Mouse (Mus musculus): Measurements from ENCODE around the gene Gatc. TPM values are rescaled to one million over a fixed set of nuclear protein-coding genes. Genes with fewer than 3 reads are reported as not detected.
"Not testable (repeated sequence)": the region's sequence is repeated elsewhere in the genome, so short reads cannot be mapped to it uniquely, and the experiment has no call there.

The Gatc gene
- polyA plus RNA-seq, 1 experiment from 2014 or later, result 38.0 TPM

DNA sequence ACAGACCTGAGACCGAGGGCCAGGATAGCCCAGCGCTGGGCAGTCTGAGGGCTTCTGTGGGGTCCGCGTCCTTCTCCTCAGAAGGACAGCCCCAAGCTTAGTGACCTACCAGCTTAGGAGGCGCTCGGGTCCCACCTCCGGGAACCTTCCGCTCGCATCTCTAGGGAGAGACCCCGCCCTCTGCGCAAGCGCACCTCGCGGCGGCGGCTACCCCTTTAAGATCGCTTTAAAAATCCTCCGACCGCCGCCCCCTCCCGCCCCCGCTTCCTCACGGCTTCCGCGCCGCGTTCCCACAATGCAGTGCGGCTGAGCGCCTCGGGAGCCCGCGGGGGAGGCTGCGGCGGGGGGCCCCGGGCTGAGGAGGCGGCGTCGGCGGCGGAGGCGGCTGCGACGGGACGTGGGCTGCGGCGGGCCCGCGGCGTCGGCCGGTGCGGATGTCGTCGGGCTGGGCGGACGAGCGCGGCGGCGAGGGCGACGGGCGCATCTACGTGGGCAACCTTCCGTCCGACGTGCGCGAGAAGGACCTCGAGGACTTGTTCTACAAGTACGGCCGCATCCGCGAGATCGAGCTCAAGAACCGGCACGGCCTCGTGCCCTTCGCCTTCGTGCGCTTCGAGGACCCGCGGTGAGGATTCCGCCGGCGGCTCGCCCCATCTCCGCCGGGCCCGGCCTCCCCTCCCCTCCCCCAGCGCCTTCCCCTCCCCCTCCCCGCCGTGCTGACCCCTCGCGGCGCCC is 13.9 kb downstream of the Gatc start, which contains the start of gene Srsf9:
Srsf9 (plus strand) TSS at position 303 of the 735 bp plus-strand sequence.
- H3K36me3 ChIP-seq (replicated peaks), result peaks cover 35% of the 10 kb centered on the region
- H3K27ac ChIP-seq (replicated peaks), result peak within 1 kb of the TSS; percentile 99
- H3K9me3 ChIP-seq, result no peaks in the 10 kb centered on the region
- H3K27me3 ChIP-seq (replicated peaks; ENCODE audit: low read depth, poor library complexity, severe bottlenecking), result no peaks in the 10 kb centered on the region
- peak within 1 kb of the TSS; percentile 100 for H3K4me3 ChIP-seq
- peak; percentile 96 for DNase-seq (ENCODE audit: low spot score)
- peaks cover 29% of the 10 kb centered on the region for H3K4me1 ChIP-seq
- under 1% methylated on average over 91 of the region's 97 CpGs for WGBS

DNA sequence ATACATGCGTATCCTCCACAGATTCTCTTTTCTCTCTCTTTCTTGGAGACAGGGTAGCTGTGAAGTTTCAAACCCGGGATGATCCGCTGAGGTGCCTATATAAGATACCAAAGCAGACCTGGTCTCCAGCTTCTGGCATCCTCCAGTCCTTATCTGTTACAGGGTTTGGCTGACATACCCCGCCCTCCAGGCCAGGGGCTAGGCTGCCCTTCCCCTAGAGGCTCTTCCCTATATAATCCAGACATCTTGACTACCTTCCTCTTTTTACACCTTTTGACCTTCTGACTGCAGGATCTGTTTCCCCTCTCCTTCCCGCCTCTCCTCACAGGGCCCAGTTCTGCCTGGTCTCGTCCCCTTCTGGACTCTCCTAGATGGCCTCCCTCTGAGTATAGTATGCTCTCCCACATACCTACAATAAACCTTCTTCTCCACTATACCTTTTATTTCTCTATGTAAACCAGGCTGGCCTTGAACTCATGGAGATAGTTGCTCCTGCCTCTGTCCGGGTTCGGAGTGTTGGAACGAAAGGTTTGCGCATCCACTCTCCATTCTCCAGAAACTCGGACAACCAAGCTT is 14.6 kb downstream of the Gatc start:
- 30% methylated on average over 11 of the region's 11 CpGs for WGBS
- H3K27ac ChIP-seq (replicated peaks), result peak overlapping the region; percentile 99
- no peaks in the 10 kb centered on the region for H3K27me3 ChIP-seq (replicated peaks; ENCODE audit: low read depth, poor library complexity, severe bottlenecking)
- peak; percentile 19 for DNase-seq (ENCODE audit: low spot score)
- H3K36me3 ChIP-seq (replicated peaks), result peaks cover 28% of the 10 kb centered on the region
- H3K4me3 ChIP-seq, result peak overlapping the region; percentile 100
- H3K4me1 ChIP-seq, result peaks cover 29% of the 10 kb centered on the region
- no peaks in the 10 kb centered on the region for H3K9me3 ChIP-seq

DNA sequence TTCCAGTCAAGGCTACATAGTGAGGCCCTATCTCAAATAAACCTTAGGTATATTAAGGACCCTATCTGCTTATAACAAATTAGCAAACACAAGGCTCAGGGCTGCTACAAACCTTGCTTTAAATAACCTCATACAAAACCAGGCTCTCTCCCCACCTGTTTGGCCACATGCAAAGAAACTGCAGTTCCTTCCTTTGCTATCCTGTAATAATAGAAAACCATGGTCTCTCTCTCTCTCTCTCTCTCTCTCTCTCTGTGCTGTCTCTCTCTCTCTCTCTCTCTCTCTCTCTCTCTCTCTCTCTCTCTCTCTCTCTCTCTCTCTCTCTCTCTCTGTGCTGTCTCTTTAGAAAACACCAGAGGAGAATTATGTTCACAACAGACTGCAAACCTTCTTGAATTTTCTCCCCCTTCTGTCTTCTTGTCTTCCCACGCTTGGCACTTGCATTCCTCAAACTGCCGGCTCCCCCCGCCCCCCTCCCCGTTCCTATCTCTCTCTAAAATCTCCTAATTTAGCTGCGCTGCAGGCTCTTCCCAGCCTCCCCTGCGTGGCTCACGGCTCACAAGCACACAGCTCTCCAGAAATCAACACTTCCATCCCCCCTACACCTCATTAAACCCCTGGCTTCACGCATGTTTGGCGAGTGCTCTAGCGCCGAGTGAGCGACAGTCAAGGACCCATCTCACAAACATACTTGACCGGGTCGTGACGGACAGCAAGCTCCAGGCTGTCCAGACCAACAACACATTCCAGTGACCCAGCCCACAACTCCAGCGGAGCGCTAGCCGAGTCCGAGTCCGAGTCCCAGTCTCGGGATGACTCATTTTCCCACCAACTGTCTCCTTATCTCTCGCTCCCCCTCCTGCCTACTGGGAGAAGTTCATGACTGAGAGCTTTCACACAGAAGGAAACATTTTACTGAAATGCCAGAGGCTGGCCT is 21.7 kb downstream of the Gatc start:
- H3K4me1 ChIP-seq, result peaks cover 38% of the 10 kb centered on the region
- under 1% methylated on average over 22 of the region's 22 CpGs for WGBS
- no peaks in the 10 kb centered on the region for H3K9me3 ChIP-seq
- H3K27me3 ChIP-seq (replicated peaks; ENCODE audit: low read depth, poor library complexity, severe bottlenecking), result no peaks in the 10 kb centered on the region
- H3K36me3 ChIP-seq (replicated peaks), result no peaks in the 10 kb centered on the region
- peak overlapping the region; percentile 70 for H3K27ac ChIP-seq (replicated peaks)
- DNase-seq (ENCODE audit: low spot score), result peak; percentile 77
- peak overlapping the region; percentile 56 for H3K4me3 ChIP-seq

DNA sequence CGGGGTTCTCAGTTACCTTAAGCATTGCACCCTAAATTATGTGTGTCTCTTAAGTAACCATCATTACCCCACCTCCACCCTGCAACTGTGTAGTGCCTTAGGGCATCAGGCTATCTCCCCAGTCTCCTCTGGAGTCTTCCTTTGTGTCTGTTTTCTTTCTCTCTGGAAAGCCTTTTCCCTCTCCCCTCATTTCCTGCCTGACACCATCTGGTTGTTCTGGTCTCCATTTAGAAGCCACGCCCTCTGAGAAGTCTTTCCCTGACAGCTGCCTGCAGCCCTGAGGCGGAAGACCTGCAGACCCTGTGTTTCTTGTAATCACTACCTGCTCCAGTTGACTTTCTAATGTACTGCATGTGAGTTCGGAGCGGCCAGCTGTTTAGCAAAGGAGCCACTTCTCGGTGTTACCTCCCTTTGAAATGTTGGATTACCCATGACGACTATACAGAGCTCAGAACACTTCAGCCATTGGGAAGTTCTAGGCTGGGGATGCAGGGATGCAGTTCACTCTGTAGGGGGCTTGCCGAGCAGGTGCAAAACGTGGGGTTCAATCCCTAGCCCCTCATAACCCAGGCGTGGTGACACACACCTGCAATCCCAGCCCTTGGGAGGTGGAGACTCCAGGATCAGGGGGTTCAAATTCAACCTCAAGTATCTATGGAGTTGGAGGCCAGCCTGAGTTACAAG is 23.2 kb downstream of the Gatc start:
- peak; percentile 81 for DNase-seq (ENCODE audit: low spot score)
- no peaks in the 10 kb centered on the region for H3K36me3 ChIP-seq (replicated peaks)
- H3K4me3 ChIP-seq, result peak overlapping the region; percentile 39
- WGBS, result 2% methylated on average over 10 of the region's 10 CpGs
- H3K4me1 ChIP-seq, result peaks cover 47% of the 10 kb centered on the region
- H3K9me3 ChIP-seq, result no peaks in the 10 kb centered on the region
- peak overlapping the region; percentile 90 for H3K27ac ChIP-seq (replicated peaks)
- H3K27me3 ChIP-seq (replicated peaks; ENCODE audit: low read depth, poor library complexity, severe bottlenecking), result no peaks in the 10 kb centered on the region

DNA sequence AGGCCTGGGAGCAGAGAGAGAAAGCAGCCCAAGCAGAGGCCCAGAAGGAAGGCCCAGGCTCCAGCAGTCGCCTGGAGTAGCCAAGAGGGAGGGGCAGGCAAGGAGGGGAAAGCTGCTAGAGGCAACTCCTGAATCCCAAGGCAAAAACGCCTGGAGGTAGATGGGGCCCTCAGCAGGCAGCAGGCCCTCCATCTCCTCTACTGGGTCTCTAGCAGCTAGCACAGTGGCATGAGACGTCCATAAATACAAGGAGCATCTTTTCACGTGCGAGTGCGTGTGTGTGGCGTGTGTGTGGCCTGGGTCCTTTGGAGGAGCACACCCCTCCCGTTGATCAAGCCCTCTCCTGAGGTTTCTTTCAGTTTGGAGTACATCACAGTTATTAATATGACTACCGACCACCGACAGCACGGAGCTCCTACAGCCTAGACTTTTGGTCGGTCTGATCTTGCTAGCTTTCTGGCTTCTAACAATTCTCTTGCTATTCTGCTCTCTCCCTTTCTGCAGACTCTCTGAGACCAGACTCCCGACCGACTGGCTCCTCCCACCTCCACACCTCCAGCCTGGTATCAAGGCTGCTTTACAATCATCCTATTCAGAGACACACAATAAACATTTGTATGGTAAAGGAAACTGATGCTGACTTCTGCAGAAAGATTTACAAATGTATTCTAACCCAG is 23.9 kb downstream of the Gatc start:
- Histone ChIP-seq H3K4me1 (peaks cover 47% of the 10 kb centered on the region), H3K36me3 (replicated peaks) (no peaks in the 10 kb centered on the region), H3K27ac (replicated peaks) (peak overlapping the region; percentile 90), H3K27me3 (replicated peaks; ENCODE audit: low read depth, poor library complexity, severe bottlenecking) (no peaks in the 10 kb centered on the region), H3K9me3 (no peaks in the 10 kb centered on the region), H3K4me3 (peak overlapping the region; percentile 39)
- 4% methylated on average over 14 of the region's 14 CpGs for WGBS
- DNase-seq (ENCODE audit: low spot score), result peak; percentile 55

DNA sequence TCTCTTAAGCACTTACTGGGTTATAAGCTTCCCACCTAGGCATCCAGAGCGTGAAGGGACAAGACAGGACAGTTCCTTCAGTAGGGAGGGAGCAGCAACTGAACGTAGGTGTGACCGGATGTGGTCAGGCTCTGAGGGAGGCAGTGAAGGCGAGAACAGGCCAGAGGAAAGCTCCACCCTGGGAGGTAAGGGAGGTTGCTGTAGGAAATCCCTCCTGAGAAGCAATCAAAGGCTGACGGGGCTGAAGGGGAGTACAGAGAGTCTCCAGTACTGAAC is 27.4 kb downstream of the Gatc start:
- H3K9me3 ChIP-seq, result no peaks in the 10 kb centered on the region
- peak overlapping the region; percentile 66 for H3K27ac ChIP-seq (replicated peaks)
- H3K27me3 ChIP-seq (replicated peaks; ENCODE audit: low read depth, poor library complexity, severe bottlenecking), result no peaks in the 10 kb centered on the region
- no peak for DNase-seq (ENCODE audit: low spot score)
- no peak overlapping the region for H3K4me3 ChIP-seq
- 44% methylated on average over 5 of the region's 5 CpGs for WGBS
- H3K36me3 ChIP-seq (replicated peaks), result no peaks in the 10 kb centered on the region
- peaks cover 34% of the 10 kb centered on the region for H3K4me1 ChIP-seq

DNA sequence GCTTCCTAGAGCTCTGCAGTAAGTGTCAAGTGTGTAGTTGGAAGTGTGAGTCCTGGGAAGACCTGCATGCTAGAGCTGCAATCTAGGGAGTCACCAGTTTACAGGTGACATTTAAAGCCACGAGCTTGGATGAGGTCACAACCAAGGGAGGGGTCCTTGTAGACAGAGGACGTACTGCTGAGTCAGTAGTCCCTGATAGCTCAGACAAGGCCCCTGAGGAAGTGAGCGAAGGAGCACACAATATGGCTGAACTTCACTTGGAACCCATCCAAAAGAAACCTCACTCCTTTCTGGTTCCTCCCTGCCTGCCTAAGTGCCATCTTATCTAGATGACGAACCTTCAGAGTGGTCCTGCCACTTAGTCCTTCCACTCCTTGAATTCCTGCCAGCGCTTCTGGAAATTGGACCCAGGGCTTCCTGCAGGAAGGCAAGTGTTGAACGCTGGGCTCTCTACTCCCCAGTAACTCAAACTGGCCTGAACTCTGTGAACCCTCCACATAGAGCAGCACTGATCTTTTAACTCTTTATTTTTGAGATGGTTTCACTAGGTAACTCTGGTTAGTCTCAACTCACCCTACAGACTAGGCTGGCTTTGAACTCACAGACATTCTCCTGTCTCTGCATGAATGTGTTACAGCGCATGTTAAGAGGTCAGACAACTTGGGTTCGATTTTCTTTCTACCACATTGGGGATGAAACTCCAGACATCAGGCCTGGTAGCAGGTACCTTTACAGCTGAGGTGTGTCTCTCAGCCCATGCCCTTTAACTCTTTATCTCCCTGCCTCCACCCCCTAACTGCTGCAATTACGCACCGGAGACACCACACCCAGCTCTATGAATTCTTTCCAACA is 27.9 kb downstream of the Gatc start:
- no peak for DNase-seq (ENCODE audit: low spot score)
- no peaks in the 10 kb centered on the region for H3K9me3 ChIP-seq
- no peaks in the 10 kb centered on the region for H3K36me3 ChIP-seq (replicated peaks)
- 79% methylated on average over 10 of the region's 10 CpGs for WGBS
- no peak overlapping the region for H3K4me3 ChIP-seq
- H3K4me1 ChIP-seq, result peaks cover 28% of the 10 kb centered on the region
- H3K27me3 ChIP-seq (replicated peaks; ENCODE audit: low read depth, poor library complexity, severe bottlenecking), result no peaks in the 10 kb centered on the region
- H3K27ac ChIP-seq (replicated peaks), result peak overlapping the region; percentile 66

DNA sequence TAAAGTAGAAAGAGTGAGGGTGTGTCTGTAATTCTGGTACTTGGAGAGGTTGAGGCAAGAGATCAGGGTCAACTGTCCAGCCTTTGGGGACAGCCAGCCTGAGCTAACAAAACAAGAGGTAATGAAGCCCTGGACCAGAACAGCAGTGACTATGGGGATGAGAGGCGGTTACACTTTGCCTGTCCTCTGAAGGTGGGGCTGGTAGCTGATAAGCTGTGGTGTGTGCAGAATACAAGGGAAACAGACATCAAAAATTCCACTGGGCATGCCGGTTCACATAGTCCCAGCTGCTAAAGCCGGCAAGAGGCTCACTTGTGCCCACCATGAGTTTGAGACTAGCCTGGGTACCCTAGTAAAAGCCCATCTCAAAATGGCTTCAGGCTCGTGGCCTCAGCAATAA is 28.6 kb downstream of the Gatc start:
- H3K27me3 ChIP-seq (replicated peaks; ENCODE audit: low read depth, poor library complexity, severe bottlenecking), result no peaks in the 10 kb centered on the region
- no peaks in the 10 kb centered on the region for H3K9me3 ChIP-seq
- no peak overlapping the region for H3K4me3 ChIP-seq
- 86% methylated on average over 4 of the region's 4 CpGs for WGBS
- H3K4me1 ChIP-seq, result peaks cover 22% of the 10 kb centered on the region
- H3K27ac ChIP-seq (replicated peaks), result no peak overlapping the region
- DNase-seq (ENCODE audit: low spot score), result no peak
- no peaks in the 10 kb centered on the region for H3K36me3 ChIP-seq (replicated peaks)

DNA sequence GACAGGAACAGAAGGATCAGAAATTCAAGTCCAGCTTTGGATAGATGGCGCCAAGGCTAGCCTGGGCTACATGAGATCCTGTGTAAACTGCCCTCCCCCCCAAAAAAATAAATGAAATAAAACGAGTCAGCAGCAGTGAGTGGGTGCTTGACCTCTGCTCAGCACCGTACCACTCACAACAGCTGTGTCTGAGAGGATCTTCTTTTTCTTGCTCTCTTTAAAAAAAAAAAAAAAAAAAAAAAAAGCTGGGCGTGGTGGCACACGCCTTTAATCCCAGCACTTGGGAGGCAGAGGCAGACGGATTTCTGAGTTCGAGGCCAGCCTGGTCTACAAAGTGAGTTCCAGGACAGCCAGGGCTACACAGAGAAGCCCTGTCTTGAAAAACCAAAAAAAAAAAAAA is 38.8 kb downstream of the Gatc start:
- peaks cover 24% of the 10 kb centered on the region for H3K36me3 ChIP-seq (replicated peaks)
- H3K4me3 ChIP-seq, result 0 out of 2 replicates have a peak overlapping the region, but pooled peaks have one; percentile 95
- H3K27ac ChIP-seq (replicated peaks); H3K9me3 ChIP-seq; DNase-seq (ENCODE audit: low spot score); H3K27me3 ChIP-seq (replicated peaks; ENCODE audit: low read depth, poor library complexity, severe bottlenecking): not testable (repeated sequence)
- peaks cover 38% of the 10 kb centered on the region for H3K4me1 ChIP-seq
- WGBS, result 85% methylated on average over 7 of the region's 7 CpGs

DNA sequence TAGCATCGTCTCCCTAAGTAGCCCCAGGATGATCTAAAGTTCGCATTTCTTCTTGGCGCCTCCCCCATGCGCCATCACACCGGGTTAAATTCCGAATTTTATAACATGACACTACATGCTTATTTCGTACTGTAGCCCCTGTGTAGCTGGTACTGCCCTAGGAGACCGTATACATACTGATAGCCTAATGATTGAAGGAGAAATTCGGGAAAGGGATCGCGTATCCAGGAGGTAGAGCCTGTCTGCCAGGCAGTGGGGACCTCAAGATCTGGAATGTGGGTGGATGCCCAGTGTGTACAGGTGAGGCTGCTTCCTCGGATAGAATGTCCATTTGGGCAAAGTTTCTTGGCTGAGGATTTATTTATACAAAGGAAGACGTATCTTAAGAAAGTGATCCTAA is 39.4 kb downstream of the Gatc start:
- Histone ChIP-seq H3K27me3 (replicated peaks; ENCODE audit: low read depth, poor library complexity, severe bottlenecking) (0 out of 2 replicates have a peak, but pooled peaks cover 3% of the 10 kb centered on the region), H3K36me3 (replicated peaks) (peaks cover 30% of the 10 kb centered on the region), H3K4me3 (peak overlapping the region; percentile 95), H3K9me3 (no peaks in the 10 kb centered on the region), H3K4me1 (peaks cover 38% of the 10 kb centered on the region), H3K27ac (replicated peaks) (peak overlapping the region; percentile 93)
- DNase-seq (ENCODE audit: low spot score), result no peak
- WGBS, result 34% methylated on average over 13 of the region's 13 CpGs

Measured in embryonic facial prominence, embryonic 10.5 days (tissue).